Mouse (Mus musculus) Patski (cell line): ENCODE measurements around the gene Spry1. TPM values are rescaled to one million over a fixed set of nuclear protein-coding genes. Genes with fewer than 3 reads are reported as not detected.

Experiments
- ATAC-seq: fragments of 100-300 bp; one replicate; pipeline ENCODE4 v1.8.0; 2021
- CTCF ChIA-PET: fragments of 350-600 bp; sonication (Branson Sonifier 250); formaldehyde crosslinking; loops from one replicate; lab custom pipeline; 2022; ENCODE audit warnings: inconsistent platforms; lab: Charles Lee
- POLR2A ChIA-PET: fragments of 350-600 bp; sonication (Branson Sonifier 250); formaldehyde crosslinking; loops from one replicate; lab custom pipeline; 2022; ENCODE audit warnings: antibody characterized with exemption, inconsistent platforms; lab: Charles Lee
- DNase-seq: peaks from one replicate; pipeline ENCODE4 v3.0.0-alpha.2; 2011; ENCODE audit warnings: low read depth, low spot score
- H3K27me3 ChIP-seq: fragments of 371-371 bp; one replicate; pipeline ENCODE4 v1.5.1; 2021
- CTCF ChIP-seq: fragments of 100-300 bp; IDR thresholded peaks from one replicate; pipeline ENCODE4 v1.5.1; 2021
- in situ Hi-C: fragments of 300-500 bp; cut with MboI; formaldehyde crosslinking; loops from 3 replicates; pipeline ENCODE4 v1.11.1; 2018; ENCODE audit warnings: low pct_unique_long_range_greater_than_20kb, mixed read lengths
- polyA plus RNA-seq: library from polyadenylated mRNA; unstranded; gene quantifications from one replicate; pipeline ENCODE4 v1.2.3, GENCODE M21; 2021

Gene Spry1
- polyA plus RNA-seq, 1 experiment from 2014 or later: 170 TPM

DNA sequence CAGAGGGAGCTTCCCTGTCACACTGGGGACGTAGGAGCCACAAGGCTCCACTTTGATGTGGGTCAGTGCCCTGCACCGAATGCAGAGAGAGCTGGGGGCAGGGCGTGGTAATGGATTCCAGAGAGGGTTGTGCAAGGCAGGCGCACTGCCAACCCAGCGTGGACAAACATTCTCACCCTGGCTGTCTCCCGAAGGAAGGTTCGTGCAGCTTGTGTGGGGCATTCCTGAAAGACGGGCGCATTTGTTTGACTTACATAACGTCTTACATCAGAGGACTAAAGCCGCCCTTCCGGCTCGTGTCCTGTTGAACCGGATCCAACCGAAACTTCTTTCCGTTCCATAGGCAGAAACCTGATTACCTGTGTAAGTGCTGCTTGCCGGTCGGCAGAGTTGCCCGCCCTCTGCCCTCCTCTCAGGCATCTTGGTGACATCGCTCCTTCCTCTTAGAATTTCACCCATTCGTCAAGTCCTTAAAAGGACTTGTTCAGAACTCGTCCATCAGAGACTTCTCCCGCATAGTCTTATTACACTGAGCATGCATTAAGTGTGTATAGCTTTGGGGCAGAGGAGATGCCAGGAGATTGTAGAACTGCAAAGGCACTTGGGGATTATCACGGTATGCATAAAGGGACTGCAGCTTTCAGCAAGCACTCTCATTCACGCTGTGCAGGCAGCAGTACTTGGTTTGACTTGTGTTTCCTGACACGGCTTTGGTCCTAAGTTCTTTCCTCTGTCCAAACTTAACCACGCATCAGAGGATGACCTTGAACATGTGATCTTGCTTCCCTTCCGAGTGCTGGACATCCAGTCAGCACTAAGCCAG, 47.6 kb downstream of the Spry1 start:
- in situ Hi-C loops: no loop called here
- ATAC-seq: no peak
- H3K27me3 ChIP-seq: no peaks in the 10 kb centered on the region
- no peak for DNase-seq
- CTCF ChIA-PET: interaction anchor here (2.0 kb wide), 1 partner anchor 11 kb away, joined by 4 read pairs; no protein-coding TSS in a partner anchor
- POLR2A ChIA-PET: interaction anchor here (0.7 to 1.1 kb wide), 2 partner anchors 35 to 114 kb away, joined by 3 read pairs; no protein-coding TSS in a partner anchor
- no peak for TF ChIP-seq CTCF

DNA sequence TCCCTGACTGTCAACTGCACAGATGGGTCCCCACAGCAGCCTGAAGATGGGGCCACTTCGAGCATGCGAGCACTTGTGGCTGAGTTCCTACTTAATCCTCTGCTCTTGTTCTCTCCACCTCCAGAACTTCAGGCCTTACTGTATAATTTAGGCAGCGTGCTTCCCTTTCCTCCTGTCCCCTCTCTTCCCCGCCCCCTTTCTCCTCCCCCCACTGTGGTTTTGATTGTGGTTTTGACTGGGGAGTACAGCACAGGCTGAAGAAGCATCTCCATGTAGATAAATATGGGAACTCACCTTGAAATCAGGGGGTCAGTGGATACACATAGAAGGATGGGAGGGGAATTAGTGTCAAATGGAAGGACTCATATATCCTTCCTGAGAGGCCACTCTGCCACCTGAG, 53.2 kb downstream of the Spry1 start:
- ATAC-seq (no peak), DNase-seq (no peak)
- no peaks in the 10 kb centered on the region for H3K27me3 ChIP-seq
- ChIA-PET CTCF (interaction anchor here (0.7 to 2.3 kb wide), 5 partner anchors 10 to 57 kb away, joined by 3 to 6 read pairs (median 3); no protein-coding TSS in a partner anchor), POLR2A (interaction anchor here (0.6 kb wide), 1 partner anchor 784 kb away, joined by 3 read pairs; no protein-coding TSS in a partner anchor)
- TF ChIP-seq CTCF: no peak
- in situ Hi-C loops: no loop called here

- CTCF ChIA-PET: interaction anchor here (0.7 to 2.3 kb wide), 7 partner anchors 10 to 58 kb away, joined by 3 to 8 read pairs (median 3); no protein-coding TSS in a partner anchor
- ATAC-seq (no peak), DNase-seq (no peak)
- in situ Hi-C loops: no loop called here
- TF ChIP-seq CTCF: no peak
- no peaks in the 10 kb centered on the region for H3K27me3 ChIP-seq
- POLR2A ChIA-PET: interaction anchor here (0.6 kb wide), 2 partner anchors 8 to 783 kb away, joined by 3 read pairs; no protein-coding TSS in a partner anchor
These were observed 53.8 kb downstream of the Spry1 start for GRCm38 (mm10) chr3:37693552-37693951.

Other genes starting within 250 kb of the Spry1 start
- 43.3 TPM for gene Spata5, start 220.1 kb upstream of the Spry1 start, polyA plus RNA-seq
- gene Nudt6, start 219.7 kb upstream of the Spry1 start, polyA plus RNA-seq: 20.4 TPM
- 0.23 TPM for gene Gm5148, start 84.5 kb downstream of the Spry1 start, polyA plus RNA-seq